Mouse (Mus musculus): ENCODE results near the gene Mcf2l. TPM values are rescaled to one million over a fixed set of nuclear protein-coding genes. Genes with fewer than 3 reads are reported as not detected.

Mcf2l gene
- total RNA-seq, 4 experiments from 2014 or later, result 209 to 241 (median 226) TPM

DNA sequence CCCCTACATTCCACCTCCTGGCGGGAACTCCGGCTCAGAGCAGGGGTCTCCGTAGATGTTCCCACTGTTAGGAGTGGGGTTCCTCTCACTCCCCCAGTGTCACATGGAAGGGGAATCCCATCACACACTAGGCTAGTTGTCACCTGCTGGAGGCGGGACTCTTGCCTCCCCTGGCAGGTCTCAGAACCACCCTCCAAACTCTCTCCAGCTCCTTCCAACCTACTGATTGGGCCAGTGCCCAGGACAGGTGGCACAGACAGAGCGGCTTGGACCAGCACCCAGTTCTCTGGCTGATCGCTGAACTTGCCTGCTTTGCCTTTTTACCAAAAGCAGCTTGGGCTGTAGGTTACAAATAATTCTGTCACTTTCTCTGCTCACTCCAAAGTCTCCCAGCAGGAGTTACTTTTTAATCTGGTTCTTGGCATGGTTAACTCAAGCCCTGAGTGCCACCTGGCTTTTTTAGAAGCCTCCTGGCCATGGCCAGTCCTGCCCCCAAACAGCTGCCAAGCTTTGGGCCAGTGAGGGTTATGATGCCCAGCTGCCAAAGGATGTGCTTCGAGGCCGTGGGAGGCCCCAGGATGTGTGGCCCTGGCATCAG lies 687 bp downstream of the Mcf2l start:
- no peak for DNase-seq (ENCODE audit: low spot score in 2 of 2)

DNA sequence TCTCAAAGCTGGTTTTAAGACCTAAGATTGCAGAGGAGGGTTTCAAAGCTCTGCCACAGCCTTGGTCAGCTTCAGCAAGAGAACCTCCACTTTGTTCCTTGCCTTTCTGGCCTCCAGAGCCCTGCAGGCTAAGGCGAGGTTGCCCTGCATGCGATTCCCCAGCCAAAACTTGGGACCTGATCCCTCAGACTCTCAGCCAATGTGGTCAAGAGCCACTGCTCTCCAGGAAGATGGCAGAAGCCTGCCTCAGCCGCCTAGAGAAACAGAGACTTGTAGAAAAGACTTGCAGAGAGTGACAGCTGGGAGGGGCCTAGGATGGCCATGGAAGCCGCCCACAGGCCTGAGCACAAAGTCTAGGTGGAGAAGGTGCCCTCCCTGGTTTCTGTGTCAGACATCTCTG lies 1.4 kb downstream of the Mcf2l start:
- DNase-seq (ENCODE audit: low spot score in 2 of 2), result no peak

DNA sequence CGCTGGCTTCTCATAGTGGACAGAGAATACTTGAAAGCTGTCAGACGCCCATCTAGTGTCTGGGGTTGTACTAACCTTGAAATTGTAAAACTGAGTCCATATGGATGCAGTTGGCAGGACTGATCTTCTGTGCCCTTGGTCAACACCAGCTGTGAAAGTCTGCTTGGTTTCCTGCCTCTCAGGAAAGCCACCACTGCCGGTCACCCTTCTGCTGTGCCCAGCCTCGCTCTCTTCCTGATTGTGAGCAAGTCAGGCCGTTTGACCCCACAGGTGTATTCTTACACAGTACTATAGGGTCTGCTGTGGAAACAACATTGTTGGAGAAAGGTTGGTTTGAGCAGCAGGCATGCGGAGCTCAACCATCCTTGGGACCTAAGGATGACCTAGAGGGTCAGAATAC lies 3.5 kb downstream of the Mcf2l start:
- DNase-seq (ENCODE audit: low spot score in 2 of 2), result no peak

DNA sequence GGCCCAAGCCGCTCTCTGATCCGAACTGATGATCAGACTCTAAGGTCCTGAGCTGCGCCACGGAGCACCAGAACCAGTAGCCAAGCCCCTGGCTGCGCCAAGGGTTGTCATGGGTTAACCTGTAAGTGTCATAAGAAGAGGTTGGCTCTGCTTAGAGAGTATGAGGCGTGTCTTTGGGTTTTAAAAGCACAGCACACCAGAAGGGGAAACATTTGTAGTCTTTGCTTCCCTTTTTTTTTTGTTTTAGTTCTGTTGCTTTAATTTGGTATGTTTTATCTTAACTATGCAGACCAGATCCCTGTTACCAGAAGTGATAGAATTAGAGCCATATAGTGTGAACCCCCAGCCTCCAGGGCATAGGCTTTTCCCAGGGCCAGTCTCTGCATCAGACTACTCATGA lies 6.6 kb downstream of the Mcf2l start:
- no peak for DNase-seq (ENCODE audit: low spot score in 2 of 2)

DNA sequence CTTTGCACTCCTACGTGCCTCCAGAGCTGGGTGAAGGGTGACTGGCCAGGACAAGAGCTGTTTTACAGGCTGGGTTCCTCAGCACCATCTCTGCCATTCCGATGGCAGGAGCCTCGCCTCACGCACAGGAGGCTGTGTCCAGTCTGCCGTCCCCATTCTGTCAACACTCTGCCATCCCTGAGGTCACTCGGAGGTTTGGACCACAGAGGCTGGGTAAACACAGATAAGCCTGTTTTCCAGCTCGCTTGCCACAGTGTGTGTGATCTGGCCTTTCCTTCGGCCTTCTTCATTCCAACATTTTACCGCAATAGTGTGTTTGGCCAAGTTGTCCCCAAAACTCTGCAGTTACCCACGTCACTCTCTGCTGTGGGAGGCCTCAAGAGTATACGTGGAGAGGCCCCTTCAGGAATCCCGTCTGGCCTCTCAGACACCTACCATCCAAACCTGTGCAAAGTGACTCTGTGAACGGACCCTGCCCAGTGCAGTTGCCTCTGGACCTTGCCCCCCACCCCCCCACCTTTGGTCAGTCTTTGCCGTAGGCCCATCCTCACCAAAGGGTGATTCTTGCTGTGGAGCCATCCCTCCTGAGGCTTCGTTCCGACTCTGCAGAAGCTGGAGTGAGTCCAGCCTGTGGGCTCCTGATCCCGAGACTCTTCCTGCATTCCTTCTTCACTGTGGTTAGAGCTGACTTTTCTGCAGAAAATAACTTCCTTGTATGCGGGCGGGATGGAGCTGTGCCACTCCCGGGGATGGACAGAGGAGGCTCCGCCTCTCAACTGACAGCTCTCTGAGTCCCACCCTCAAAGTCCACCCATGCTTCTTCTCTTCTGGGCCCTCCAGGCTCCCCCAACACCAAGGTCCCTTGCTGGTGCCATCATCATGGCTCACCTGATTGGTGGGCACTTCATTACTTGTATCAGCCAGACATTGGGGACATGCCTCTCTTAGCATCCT lies 9.7 kb downstream of the Mcf2l start:
- DNase-seq (ENCODE audit: low spot score in 2 of 2), result no peak

DNA sequence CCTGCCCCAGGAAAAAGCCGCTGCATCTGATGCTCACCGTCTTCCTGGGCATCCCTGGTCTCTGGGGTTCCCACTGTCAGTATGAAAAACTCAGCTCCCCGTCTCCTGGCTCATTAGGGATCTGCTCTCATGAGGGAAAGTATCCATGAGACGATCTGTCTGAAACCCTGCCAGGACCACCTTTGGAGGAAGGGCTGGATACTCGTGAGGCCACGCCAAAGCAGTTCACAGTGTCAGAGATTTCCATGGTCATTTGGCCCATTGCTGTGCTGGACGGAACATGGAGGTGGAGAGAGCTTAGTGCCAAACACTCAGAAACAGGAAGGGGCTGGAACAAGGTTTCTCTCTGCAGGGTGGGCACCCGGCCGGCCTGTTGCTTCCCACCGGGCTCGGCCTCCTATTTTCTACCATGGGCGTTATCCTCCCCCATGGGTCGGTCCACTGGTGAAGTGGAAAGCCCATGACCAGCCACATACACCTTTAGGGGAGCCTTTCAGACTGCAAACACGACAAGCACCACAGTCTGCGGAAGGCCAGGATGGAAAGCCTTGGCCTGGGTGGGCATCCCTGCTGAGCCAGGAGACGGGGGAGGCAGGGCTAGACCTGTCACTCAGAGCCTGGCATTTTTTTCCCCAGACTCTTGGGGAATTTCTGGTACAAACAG lies 14.3 kb downstream of the Mcf2l start:
- no peak for DNase-seq (ENCODE audit: low spot score in 2 of 2)

DNA sequence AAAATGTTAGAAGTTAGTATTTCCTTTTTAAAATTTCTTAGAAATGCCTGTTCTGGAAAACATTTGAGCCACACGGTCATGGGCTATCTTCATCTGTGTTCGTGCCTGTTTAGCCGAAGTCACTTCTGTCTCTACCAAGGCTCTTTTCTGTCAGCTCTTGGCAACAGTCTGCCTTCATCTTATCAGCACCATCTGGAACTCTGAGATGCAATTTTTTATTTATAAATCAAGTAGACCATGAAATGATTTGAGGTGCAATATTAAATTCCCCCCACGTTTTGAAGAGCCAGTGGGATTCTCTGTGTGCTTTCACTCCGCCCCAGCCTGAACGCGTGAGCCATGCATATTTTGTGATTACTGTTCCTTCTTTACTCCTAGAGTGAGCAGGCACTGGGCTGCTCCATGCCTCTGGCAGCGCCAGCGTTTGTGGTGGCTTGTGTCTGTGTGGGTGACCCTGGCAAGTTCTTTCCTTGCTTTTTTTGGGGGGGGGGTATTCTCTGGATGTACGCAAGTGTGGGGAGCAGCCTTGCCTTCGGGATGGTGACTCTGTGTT lies 15.5 kb downstream of the Mcf2l start:
- DNase-seq (ENCODE audit: low spot score in 2 of 2), result no peak

DNA sequence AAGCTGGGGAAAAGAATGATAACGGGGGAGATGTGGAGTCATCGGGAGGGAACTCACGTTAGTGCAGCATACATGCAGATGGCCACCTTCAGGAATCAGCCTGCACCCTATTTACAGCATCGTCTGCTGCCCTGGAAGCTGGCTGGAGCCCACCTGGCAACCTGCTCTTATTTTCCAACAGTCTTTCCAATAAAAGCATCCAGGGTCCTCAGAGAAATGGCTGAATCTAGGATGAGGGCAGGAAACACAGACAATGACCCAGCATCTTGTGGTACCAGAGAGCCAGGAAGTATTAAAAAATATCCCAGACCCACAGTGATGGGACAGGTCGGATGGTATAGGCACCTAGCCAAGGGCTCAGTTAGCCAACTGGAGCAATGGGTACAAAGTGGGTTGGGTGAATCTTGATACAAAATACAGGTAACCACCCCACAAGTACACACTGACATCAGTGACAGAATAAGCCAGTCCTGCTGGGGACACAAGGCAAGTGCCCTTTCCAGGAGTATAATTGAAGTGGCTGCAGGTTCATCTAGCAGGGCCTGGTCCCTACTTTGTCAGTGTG lies 19.4 kb downstream of the Mcf2l start:
- DNase-seq (ENCODE audit: low spot score in 2 of 2), result no peak

DNA sequence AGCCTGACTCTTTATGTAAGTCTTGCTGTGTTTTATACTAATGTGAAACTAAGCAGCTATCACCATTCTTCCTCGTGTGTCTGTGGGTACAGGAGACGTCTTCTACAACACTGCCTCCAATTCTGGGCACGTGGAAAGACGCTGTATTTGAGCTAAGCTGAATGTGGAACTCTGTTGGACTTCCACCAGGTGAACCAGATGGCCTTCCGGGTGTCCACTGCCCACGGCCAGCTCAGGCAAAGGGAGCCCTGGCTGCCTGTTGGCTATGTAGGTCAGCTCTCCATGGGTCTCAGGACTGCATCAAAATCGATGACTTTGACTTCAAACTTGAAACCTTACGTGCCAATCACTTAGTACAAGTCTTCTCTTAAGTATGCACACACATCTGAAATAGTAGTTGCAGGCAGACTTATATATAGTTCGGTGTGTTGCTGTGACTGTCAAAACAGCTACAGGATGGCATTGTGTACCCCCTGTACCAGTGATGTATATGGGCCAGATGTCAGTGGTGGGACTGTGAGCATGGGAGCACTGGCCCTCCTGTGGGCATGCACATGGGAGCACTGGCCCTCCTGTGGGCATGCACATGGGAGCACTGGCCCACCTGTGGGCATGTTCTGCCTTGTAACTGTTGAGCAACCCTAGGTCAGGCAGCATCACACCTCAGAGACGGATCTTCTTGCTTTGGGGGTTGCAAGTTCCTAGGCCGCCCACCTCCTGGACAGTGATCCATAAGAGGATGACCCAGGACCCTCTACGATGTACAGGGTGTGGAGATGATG lies 20.4 kb downstream of the Mcf2l start:
- DNase-seq (ENCODE audit: low spot score in 2 of 2), result no peak

DNA sequence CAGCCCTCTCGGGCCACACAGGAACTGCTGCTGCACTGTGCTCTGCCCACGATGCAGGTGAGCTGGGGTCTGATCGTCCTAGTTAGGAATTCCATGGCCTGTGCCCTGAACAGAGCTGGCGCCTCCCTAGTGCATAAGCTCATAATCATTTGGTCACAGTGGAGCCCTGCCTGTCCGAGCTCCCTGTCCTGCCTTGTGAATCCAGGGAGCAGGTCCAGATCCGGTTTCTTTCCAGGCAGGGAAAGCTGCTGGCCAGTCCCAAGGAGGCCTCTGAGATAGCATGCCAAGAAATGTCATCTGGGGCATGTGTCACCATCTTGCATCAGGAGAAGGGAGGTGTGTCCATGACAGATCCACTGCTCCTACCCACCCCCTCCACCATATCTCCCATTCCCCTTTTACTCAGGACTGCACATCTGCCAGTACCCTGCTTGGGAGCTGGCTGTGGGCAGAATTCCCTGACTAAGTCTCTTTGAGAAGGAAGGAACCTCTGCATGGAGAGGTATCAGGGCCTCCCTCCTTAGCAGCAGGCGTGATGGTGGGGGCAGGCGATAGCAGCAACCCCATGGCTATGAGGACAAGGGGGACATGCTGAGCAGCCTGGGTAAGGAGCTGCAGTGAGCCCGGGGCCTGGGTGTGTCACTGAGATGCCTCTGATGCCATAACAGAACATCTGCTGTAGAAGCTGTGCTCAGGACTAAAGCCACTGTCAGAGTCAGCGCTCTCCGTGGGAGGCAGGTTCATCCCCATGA lies 21.4 kb downstream of the Mcf2l start:
- no peak for DNase-seq (ENCODE audit: low spot score in 2 of 2)

DNA sequence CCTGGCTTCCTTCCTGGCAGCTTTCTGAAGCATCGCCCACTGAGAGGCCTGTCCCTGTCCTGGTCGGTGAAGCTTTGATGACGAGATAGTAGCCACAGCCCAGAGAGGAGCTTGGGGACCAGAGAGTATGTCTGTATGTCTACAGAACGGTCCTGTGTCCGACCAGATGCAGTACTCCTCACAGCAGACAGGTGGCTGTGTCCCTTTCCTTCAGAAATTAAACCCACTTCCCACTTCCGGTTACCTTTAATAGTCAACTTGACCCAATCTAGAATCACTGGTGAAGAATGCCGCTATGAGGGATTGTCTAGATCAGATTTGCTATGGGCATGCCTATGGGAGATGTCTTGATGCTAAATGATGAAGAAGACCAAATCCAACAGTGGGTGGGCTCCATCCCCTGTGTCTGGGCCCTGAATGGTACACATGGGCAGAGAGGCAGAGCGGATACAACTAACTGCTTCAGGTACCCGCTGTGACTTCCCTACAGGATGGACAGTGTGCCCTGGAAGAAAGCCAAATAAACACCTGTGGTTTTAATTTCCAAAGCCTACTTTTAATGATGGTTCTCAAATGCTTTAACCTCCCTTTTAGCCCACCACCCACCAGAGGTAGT lies 22.0 kb downstream of the Mcf2l start:
- no peak for DNase-seq (ENCODE audit: low spot score in 2 of 2)

DNA sequence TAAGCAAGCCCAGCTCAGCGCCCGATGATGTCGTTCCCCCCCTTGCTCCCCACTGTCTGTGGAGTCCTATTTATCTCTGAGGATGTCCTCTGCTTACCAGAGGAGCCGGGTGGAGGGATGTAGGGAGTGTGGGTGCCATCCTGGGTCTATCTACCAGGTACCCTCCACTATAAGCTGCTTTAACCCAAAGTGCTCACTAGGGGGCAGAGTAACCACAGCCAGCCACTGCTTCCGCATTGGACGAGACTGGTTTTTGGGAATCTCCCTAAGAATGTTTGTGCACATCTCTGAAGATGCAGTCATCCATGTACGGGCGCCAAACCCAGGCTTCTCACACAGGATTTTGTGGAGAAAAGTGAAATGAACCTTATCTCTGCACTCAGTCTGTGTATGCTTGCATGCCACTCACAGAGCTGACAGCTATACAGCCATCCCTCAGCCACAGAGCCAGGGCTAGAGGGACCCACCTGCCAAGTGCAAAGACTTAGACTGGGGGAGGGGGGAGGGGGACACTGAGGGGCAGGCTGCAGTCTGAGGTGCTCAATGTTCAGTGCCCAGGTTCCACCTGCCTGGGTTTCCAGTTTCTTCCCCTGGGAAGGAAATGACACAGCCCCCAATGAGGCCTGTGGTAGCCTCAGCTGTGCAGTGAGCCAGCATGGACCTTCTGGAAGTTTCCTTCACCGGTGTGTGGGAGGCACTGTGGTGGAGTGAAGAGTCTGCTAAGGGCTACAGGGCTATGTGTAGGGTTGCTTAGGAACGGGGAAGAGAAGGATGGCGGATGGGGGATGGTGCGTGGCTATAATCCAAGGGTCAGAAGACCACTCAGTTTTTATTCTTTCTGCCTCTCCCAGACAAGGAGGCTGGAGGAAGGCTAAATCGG lies 23.1 kb downstream of the Mcf2l start:
- peak in 1 of 2 experiments; percentile 39 for DNase-seq (ENCODE audit: low spot score in 2 of 2)

DNA sequence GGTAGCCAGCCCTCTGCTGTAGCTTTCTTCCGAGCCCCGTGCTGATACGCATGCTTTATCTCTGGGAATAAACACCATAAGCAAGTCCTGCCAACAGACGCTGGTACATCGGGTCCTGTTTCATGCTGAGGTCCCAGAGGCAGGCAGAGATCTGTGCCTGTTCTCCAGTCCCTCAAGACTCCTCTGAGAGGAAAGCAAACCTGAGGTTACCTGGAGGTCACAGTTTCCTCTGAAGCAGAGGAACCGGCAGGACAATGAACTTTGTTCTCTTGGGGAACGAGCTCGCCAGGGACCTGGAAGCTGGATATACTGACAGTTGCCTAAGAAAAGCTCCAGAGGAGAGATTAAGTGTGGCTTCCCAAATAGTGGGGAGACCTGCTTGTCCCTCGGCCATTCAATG lies 24.2 kb downstream of the Mcf2l start:
- no peak for DNase-seq (ENCODE audit: low spot score in 2 of 2)

DNA sequence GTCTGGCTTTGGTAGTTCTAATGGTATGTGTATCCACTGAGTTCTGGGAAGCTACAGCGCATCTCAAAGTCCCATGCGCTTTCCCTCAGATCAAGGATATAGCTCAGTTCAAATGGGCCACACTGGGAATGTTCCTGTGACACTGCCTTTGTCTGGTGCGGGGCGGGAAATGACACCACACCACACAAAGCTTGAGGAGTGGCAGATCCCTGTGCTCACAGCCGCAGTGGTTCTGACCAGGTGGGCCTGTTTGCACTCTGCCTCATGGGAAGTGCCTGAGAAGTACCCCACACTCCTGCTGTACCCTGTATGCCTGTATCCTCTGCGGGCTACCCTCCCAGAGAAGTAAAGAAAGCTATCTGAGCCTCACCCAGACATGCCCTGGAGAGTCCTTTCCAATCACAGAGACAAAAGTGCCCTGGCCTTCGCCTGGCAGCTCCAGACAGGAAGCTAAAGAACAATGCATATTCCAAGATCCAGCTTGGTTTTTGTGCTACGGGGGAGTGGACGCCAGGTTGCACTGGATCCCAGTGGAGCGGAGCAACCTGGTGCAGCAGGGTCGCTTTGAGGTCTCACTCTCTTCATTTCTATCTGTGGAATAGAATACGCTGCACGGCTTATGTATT lies 30.3 kb downstream of the Mcf2l start:
- DNase-seq (ENCODE audit: low spot score in 2 of 2), result no peak

DNA sequence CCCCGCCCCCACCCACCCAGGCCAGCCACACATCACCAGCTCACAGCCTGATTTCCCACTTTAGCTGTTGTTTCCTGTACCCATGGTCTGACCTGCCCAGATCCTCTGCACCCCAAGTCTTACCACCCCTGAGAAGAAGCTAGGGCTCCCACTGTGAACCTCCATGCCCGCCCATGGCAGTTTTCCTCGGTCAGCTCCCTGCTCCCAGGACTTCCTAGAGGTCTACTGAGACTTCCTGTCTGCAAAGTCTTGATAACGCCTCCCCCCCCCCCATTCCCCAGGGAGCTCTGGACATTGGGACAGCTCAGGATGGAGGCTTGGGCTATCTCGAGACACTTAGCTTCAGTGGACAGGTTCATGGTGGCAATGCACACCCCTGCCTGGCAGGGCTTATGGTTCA lies 31.5 kb downstream of the Mcf2l start:
- no peak for DNase-seq (ENCODE audit: low spot score in 2 of 2)

DNA sequence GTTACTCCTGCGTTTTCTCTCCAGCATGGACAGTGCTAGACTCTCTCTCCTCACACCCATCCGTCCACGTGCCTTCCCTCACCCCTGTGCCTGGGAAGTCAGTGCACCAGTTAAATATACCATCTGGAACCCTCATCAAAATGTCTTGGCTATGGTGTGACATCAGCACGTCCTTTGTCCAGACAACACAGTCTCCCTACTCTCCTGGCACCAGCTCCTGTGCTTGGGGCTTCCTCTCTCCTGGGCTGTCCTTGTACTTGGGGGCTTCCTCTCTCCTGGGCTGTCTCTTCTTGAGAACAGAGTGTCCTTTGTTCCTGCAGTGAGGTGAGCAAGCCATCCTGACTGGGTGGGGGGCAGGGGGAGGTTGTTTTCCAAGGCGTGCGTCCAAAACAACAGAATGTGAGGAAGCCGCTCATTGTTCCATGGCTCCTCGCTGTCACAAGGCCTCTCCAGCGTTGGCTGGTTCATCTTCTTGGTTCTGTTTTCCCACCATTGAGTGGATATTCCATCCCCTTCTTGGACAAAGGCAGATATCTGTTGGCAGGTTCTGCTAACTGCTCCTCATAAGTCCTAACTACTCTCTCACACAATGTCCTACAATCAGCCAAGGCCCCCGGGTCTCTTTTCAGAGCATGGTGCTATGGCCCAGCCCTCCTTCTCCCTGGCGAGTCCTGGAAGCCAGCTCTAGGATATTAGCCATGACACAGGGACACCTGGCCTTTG lies 32.2 kb downstream of the Mcf2l start:
- DNase-seq (ENCODE audit: low spot score in 2 of 2), result no peak

DNA sequence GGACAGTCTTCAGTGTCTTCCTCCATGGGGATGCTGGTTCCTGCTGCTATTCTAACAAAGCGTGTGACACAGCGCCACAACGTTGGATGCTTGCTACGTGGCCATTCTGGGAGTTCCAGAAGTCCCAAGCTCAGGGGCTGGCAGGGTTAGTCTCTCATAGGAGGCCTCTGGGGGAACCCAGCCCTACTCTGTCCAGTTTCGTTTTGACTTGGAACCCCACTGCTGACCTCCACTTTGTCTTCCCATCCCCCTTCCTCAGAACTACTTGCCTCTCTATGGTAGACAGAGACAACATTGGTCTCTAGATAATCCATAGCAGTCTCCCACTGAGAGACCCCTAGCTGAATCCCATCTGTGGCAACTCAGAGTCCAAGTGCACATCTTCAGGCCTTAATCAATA lies 33.0 kb downstream of the Mcf2l start:
- no peak for DNase-seq (ENCODE audit: low spot score in 2 of 2)

DNA sequence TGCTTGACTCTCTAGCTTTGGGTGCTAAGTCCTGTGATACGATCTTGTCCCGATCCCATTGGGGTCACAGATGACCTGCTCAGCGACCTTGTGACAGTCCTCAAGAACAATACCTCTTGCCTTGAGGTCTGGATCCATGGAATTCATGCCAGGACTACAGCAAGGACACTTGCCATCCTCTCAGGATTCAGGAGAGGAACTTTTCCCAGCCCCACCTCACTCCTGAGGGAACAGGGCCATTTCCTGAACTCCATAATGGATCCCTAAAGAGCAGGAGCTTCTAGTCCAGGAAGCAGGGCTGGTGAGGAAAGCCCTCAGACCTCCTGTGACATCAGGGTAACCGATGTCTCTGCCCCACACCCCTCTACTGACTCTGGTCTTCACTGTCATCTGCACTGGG lies 34.1 kb downstream of the Mcf2l start:
- DNase-seq (ENCODE audit: low spot score in 2 of 2), result no peak

Measured in left cerebral cortex, adult 8-10 months (tissue).